Mouse (Mus musculus) layer of hippocampus, postnatal 10 days (tissue): Measurements from ENCODE around the gene Chaf1a. TPM values are rescaled to one million over a fixed set of nuclear protein-coding genes. Genes with fewer than 3 reads are reported as not detected.

Source experiments
- DNase-seq, 2 experiments: peaks; one replicate each; pipeline ENCODE4 v3.0.0; 2021; ENCODE audit warnings: low spot score in 2 of 2
- long read RNA-seq: library from polyadenylated mRNA; stranded (forward); transcript quantifications from one replicate; pipeline ENCODE4 v2.0.0, GENCODE M21; 2023
- total RNA-seq, 2 experiments: library from RNA; stranded (reverse); gene quantifications; 2 replicates each; pipeline ENCODE4 v1.2.3; 2021

Gene Chaf1a
- 1 to 10 TPM; 5.2 to 6.2 TPM for total RNA-seq
- long read RNA-seq, full-length matches to known transcripts, result 3 of 7 reads
- long read RNA-seq, partial matches to known transcripts, result 2 of 7 reads
- long read RNA-seq, other reads (novel, unspliced or antisense), result 2 of 7 reads

DNA sequence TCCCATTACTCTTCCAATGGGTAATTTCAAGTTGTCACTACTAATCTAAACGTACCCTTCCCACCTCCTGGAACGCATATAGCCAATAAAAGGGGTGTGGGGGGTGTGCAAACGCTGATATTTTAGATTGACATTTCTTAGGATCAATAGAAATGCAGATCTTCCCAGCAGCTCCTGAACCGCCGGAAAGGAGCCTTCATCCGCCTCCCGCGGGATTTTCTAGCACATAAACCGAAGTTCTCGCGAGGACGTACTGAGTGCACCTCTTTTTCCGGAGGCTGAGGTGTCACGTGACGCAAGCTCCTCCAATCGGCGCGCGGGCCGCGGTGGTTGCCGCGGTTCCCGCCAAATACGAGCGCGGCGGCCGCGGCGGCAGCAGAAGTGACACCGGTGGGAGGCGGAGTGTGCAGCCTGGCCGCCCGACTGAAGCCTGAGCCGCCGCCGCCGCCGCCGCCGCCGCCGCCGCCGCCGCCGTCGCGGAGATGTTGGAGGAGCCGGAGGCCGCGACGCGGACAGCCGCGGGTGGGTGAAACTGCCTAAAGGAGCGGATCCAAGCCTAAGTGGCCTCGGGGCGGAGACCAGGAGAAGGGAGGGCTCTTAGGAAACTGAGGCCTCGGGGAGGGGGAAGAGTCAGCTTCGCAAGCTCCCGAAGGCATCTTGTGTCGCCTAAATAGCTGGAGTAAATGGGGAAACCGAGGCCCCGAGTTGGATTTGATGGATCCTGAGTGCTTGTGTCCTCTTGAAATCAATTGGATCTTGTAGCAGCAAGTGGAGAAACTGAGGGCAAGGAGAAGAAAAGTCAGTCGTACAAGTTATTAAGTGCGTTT is at the start of gene Chaf1a:
Chaf1a (plus strand) TSS at position 410 of the 827 bp plus-strand sequence.
- DNase-seq, result peak; percentile 95 to 96

- no peak for DNase-seq
Measured at GRCm38 (mm10) chr17:55996007-55996406, 44.2 kb upstream of the Chaf1a start.

DNA sequence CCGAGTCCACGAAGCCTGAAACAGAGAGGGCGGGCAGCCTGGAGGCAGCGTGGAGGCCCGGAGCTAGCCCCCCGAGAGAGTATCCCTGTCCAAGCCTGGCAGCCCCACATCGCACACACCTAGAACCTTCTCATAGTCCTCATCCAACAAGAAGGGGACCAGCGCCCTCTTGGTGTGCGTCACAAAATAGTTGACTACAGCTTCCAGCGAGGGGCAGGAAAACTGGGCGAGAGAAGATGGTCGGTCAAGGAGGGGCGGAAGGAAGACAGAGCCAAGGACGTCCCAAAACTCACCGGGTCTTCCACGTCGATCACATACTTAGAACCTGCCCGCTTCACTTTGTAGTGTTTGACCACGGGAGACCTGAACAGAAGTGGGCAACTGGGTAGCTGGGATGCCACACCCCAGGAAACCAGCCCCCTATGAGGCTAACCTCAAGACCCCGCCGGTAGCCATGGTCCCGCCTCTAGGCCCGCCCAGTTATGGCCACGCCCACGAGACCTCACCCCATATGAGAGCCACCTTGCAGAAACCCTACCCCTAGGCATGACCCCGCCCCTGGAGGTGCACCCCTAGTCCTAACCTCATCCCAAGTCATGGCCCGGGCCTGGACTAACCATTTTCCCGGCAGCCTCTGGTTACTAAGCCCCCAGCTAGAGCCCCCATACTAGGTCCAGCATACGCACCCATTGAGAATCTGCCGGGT is 40.3 kb upstream of the Chaf1a start:
- DNase-seq, result no peak

GRCm38 (mm10) chr17:56003000-56003399 is 37.2 kb upstream of the Chaf1a start:
- no peak for DNase-seq

DNA sequence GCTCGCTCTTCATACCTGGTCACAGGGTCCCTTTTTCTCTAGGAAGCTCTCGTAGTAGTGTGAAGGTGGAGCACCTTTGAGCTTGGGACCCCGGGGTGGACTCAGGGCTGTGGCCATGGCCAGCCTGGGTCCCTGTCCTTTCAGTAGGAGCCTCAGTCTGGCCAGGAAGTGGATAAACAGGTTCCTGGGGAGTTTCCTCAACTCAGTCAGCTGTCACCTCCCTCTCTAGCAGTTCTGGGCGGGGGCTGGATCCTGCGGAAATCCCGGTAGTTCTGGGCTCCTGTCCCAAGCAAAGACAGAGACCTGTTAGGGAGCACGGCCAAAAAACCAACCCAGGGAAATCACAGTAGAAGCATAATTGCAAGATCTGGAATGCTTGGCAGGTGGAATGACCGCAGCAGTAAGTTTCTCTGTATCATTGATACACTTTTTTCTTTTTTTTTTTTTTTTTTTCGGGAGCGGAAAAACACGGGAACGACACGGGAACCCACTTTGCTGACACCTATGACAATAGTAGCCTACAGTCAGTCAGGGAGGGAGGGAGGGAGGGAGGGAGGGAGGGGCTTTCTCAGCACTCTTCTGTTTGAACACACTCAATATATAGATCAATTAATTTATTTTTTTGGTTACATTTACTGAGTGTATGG is 34.7 kb upstream of the Chaf1a start, which contains the start of the genes Stap2 and Mpnd:
Stap2 (minus strand) TSS at position 170 of the 647 bp plus-strand sequence.
Mpnd (plus strand) TSS at position 297 of the 647 bp plus-strand sequence.
- DNase-seq, result no peak

DNA sequence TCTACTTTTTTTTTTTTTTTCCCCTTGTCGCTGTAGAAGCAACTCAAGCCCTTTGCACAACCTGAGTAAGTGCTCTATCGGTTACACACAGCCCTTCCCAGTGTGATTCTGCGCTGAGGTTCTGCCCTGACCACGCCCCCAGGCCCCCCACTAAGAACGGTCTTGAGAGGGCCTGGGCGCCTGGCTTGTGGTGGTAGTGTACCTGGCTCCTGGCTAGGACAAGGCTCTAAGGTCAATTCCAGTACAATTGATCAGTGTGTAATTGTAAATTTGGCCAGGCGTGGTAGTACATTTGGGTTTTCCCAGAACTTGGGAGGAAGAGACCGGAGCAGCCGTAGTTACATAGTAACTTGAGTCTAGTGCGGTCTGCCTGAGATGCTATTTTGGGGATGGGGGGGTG is 33.3 kb upstream of the Chaf1a start:
- no peak for DNase-seq

- no peak for DNase-seq
Measured at GRCm38 (mm10) chr17:56007444-56008355, 32.5 kb upstream of the Chaf1a start.

DNA sequence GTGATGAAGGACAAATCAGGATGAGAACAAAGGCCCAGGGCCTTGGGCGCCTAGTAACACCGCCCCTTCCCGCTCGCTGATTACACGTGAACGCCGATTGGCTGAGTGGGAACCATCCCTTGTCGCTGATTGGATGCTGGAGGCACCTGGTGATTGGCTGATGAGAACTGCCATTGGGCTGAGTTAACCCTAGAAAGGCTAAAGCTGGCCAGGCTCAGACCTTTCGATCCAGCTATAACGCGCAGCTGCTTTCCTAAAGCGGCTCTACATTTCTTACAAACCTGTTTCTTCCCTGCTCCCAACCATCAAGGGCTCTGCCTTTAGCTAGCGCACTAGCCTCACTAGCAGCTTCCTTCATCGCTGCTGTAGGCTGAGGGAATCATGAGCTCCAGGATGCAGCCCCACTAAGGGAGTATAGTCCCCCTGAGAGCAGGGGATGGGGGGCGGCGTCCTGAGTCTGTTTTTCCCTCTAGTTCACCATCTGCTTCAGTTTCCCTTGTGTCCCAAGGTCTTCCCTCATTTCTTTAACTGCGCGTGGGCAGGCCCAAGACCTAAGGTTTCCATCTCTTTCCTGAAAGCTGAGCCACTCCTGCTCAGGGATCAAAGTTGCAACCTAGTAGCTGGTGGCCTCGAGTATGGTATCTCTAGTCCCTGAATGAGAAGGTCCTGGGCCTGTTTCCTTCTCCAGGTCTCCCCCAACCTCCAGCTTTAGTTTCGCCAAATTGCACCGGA is 31.7 kb upstream of the Chaf1a start:
- peak; percentile 89 to 93 for DNase-seq

- peak; percentile 87 to 93 for DNase-seq
Measured at GRCm38 (mm10) chr17:56009088-56009961, 30.9 kb upstream of the Chaf1a start.

DNA sequence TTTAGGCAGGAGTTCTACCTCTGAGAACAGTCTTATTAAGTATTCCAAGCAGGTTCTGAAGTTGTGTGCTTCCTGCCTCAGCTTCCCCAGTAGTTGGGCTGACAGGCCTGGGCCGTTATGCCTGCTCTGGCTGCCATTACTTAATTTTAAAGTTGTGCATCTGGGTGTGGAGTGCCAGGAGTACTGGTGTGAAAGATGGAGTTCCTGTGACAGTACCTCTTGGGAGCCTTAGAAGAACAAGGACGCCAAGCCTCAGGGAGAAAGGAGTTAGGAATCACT is 30.3 kb upstream of the Chaf1a start:
- no peak for DNase-seq

- peak in 1 of 2 experiments; percentile 38 for DNase-seq
Measured at GRCm38 (mm10) chr17:56010255-56010654, 30.0 kb upstream of the Chaf1a start.

GRCm38 (mm10) chr17:56010681-56011080 is 29.6 kb upstream of the Chaf1a start:
- peak; percentile 85 to 86 for DNase-seq

GRCm38 (mm10) chr17:56011441-56011840 is 28.8 kb upstream of the Chaf1a start:
- DNase-seq, result no peak

- no peak for DNase-seq
Measured at GRCm38 (mm10) chr17:56015293-56015692, 24.9 kb upstream of the Chaf1a start.

GRCm38 (mm10) chr17:56016382-56016781 is 23.9 kb upstream of the Chaf1a start:
- DNase-seq, result peak in 1 of 2 experiments; percentile 15

DNA sequence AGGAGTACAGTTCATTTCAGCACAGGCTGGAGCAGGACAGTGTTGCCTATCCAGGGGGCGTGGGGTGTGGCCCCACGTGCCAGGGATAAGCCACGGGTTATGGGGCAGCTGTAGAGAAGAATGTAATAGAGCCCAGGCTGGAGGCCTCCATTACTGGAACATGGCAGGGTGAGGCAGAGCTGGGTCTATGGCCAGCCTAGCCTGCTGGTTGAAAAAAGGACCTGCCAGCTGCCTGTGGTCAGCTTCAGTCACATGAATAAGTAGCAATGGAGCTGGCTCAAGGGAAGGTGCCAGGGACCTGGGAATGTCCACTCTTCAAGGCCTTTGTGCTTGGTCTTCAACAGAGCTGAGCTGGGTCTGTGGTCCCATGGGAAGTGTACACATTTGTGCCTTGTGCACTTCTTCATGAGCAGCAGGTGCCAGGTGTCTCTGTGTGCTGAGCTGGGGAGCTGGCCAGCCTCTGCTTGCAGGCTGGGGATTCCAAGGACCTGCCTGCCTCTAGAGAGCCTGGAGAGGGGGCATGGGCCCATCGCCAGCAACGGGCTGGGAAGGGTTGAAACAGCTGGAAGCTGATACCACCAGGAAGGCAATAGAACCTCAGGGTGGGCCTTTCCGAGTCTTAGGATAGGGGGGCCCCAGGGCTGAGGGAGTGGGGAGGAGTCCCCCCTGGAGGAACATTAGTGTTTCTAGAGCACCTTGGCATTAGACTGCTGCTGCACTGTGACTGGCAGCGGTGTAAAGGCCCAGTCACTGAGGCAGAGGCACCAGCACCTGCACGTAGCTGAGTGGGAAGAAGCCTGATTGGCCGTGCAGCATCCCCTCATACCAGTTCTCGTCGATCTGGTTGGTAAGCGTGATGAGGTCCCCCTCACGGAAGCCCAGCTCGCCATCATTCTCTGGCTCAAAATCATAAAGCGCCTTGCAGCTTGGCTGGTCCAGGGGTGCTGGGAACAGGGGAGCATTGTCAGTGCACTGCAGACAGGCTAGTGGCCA is 23.1 kb upstream of the Chaf1a start:
- peak in 1 of 2 experiments; percentile 51 for DNase-seq

GRCm38 (mm10) chr17:56017848-56018247 is 22.4 kb upstream of the Chaf1a start:
- DNase-seq, result peak in 1 of 2 experiments; percentile 46
